In genomic region chr10:128804271-128805091, GRCm38 (mm10) we compare ENCODE assay signal across 8 mouse cellular contexts. TPM values are rescaled to one million over a fixed set of nuclear protein-coding genes. Genes with fewer than 3 reads are reported as not detected.
DNase-seq lines count a peak whose midpoint lies in the region; ATAC-seq and TF ChIP-seq lines count a peak whose summit lies in the region.

Tmem198b (minus strand) TSS chr10:128804370.

- H3K36me3 ChIP-seq in MEL (ENCODE audit: control insufficient read depth in 1 of 2, insufficient read depth in 2 of 2, low read length in 2 of 2), result peaks cover 0 to 8% of the 10 kb centered on the region in 2 experiments; a peak in 2 of 4 replicates
- H3K36me3 ChIP-seq in lung, embryonic 15.5 days, result peaks cover 24% of the 10 kb centered on the region

- TF ChIP-seq RAD21 in MEL (IDR thresholded peaks at IDR 0.05; ENCODE audit: low read depth, low read length), result no peak

- no peak for TF ChIP-seq EP300 in MEL (IDR thresholded peaks at IDR 0.05; ENCODE audit: low read depth in 1 of 2, low read length in 2 of 2)

- WGBS in lung, embryonic 15.5 days, result under 1% methylated on average over 27 of the region's 28 CpGs

- peak; percentile 87 for DNase-seq in MEL (ENCODE audit: low read depth, low spot score)
- peak; percentile 65 for DNase-seq in cerebellum, adult 11 months
- DNase-seq in layer of hippocampus, adult 9-10 months (ENCODE audit: low spot score), result peak; percentile 71
- DNase-seq in ovary, postnatal 10 days (ENCODE audit: low spot score), result peak; percentile 56
- DNase-seq in thymus, postnatal 14 days, result peak; percentile 65

- H3K4me3 ChIP-seq in MEL (ENCODE audit: control insufficient read depth in 1 of 2, insufficient read depth in 1 of 2, low read depth in 2 of 2, low read length in 2 of 2), result peak within 1 kb of the TSS; percentile 86 to 92
- H3K4me3 ChIP-seq in lung, embryonic 15.5 days, result peak within 1 kb of the TSS; percentile 89

- no peak for TF ChIP-seq CTCF in MEL (IDR thresholded peaks at IDR 0.05 in 2 of 3, conservative IDR thresholded peaks at IDR 0.05 in 1 of 3; ENCODE audit: control insufficient read depth in 1 of 3, insufficient read depth in 1 of 3, low read depth in 2 of 3, low read length in 3 of 3, poor library complexity in 1 of 3, severe bottlenecking in 1 of 3)

- peak within 1 kb of the TSS; percentile 90 for H3K9ac ChIP-seq in MEL (ENCODE audit: control insufficient read depth, low read depth, low read length, poor library complexity, severe bottlenecking)
- H3K9ac ChIP-seq in lung, embryonic 15.5 days, result peak within 1 kb of the TSS; percentile 90

- no peaks in the 10 kb centered on the region for H3K27me3 ChIP-seq in MEL (ENCODE audit: control insufficient read depth in 1 of 2, insufficient read depth in 2 of 2, low read length in 2 of 2)
- no peaks in the 10 kb centered on the region for H3K27me3 ChIP-seq in lung, embryonic 15.5 days

- H3K9me3 ChIP-seq in MEL (replicated peaks; ENCODE audit: insufficient read depth, low read length), result no peaks in the 10 kb centered on the region
- no peaks in the 10 kb centered on the region for H3K9me3 ChIP-seq in lung, embryonic 15.5 days

- H3K4me1 ChIP-seq in MEL (ENCODE audit: control insufficient read depth in 1 of 2, insufficient read depth in 2 of 2, low read length in 2 of 2), result peaks cover 5 to 12% of the 10 kb centered on the region in 2 experiments; a peak in 3 of 4 replicates
- H3K4me1 ChIP-seq in lung, embryonic 15.5 days, result peaks cover 50% of the 10 kb centered on the region

- peak; percentile 46 for ATAC-seq in frontal cortex, adult (ENCODE audit: low TSS enrichment)
- peak; percentile 20 to 34; a peak in 3 of 4 replicates for ATAC-seq in hematopoietic stem cell, adult 5-6 weeks (replicated peaks in 1 of 2; ENCODE audit: insufficient read depth in 1 of 2, low FRiP score in 2 of 2, low TSS enrichment in 1 of 2, low read depth in 1 of 2, poor library complexity in 2 of 2, severe bottlenecking in 2 of 2)
- ATAC-seq in lung, embryonic 15.5 days (ENCODE audit: borderline replicate concordance, extremely low read depth, low FRiP score, low TSS enrichment), result peak; percentile 62

- H3K27ac ChIP-seq in MEL (ENCODE audit: control insufficient read depth, low read depth, low read length), result peak within 1 kb of the TSS; percentile 86
- H3K27ac ChIP-seq in lung, embryonic 15.5 days, result peak within 1 kb of the TSS; percentile 99

- H3K79me2 ChIP-seq in MEL (ENCODE audit: control insufficient read depth, insufficient read depth, low read length, poor library complexity), result peaks cover 27% of the 10 kb centered on the region

- H3K4me2 ChIP-seq in lung, embryonic 15.5 days, result peak within 1 kb of the TSS; percentile 88

- peak in 1 of 2 experiments; percentile 42; a peak in 1 of 4 replicates for TF ChIP-seq POLR2A in MEL (IDR thresholded peaks at IDR 0.05; ENCODE audit: control insufficient read depth in 1 of 2, insufficient read depth in 1 of 2, low read depth in 1 of 2, low read length in 2 of 2, poor library complexity in 1 of 2)

TF ChIP-seq in MEL, 35 proteins besides CTCF, POLR2A, EP300 and RAD21:
- TF ChIP-seq ZC3H11A (IDR thresholded peaks at IDR 0.05; ENCODE audit: low read depth, low read length) (no peak), MAX (IDR thresholded peaks at IDR 0.05; ENCODE audit: low read length) (peak; percentile 6; the same call in 1 of the 2 replicates), TBP (IDR thresholded peaks at IDR 0.05; ENCODE audit: low read depth, low read length) (peak; percentile 88), SIN3A (IDR thresholded peaks at IDR 0.05; ENCODE audit: low read length) (peak; percentile 56), TCF12 (IDR thresholded peaks at IDR 0.05; ENCODE audit: low read depth, low read length) (peak; percentile 38; the same call in 1 of the 2 replicates), ZMIZ1 (IDR thresholded peaks at IDR 0.05; ENCODE audit: low read depth, low read length) (peak; percentile 40; the same call in 1 of the 2 replicates), MAZ (IDR thresholded peaks at IDR 0.05; ENCODE audit: low read depth, low read length) (peak; percentile 40; the same call in 1 of the 2 replicates), CHD1 (IDR thresholded peaks at IDR 0.05; ENCODE audit: low read depth, low read length) (peak; percentile 99), GATA1 (IDR thresholded peaks at IDR 0.05; ENCODE audit: low read depth, low read length) (no peak), HCFC1 (IDR thresholded peaks at IDR 0.05; ENCODE audit: low read depth, low read length) (peak; percentile 67), ETS1 (IDR thresholded peaks at IDR 0.05; ENCODE audit: low read depth, low read length) (peak; percentile 72; the same call in 1 of the 2 replicates), ZKSCAN1 (IDR thresholded peaks at IDR 0.05; ENCODE audit: low read depth, low read length) (no peak), SMC3 (IDR thresholded peaks at IDR 0.05; ENCODE audit: low read depth, low read length) (no peak), GABPA (IDR thresholded peaks at IDR 0.05; ENCODE audit: low read depth, low read length) (no peak), ELF1 (IDR thresholded peaks at IDR 0.05; ENCODE audit: low read depth, low read length) (0 out of 2 replicates have a peak, but pooled peaks have one; percentile 13), USF2 (IDR thresholded peaks at IDR 0.05; ENCODE audit: borderline replicate concordance in 1 of 2, insufficient read depth in 1 of 2, low read depth in 1 of 2, low read length in 2 of 2) (no peak)

RNA-seq across cellular contexts. Expression of gene Tmem198b, which starts in this region (rescaled TPM):
- 2.2 and 3.1 TPM in 2 replicates for total RNA-seq in MEL (2012; rRNA removed)
- polyA plus RNA-seq in MEL (2012; ENCODE audit: insufficient read depth in 1 of 2, insufficient read length in 2 of 2, low read depth in 1 of 2, low replicate concordance in 2 of 2, missing spikeins in 1 of 2), result 1 to 10 TPM in 1 of 2 experiments, not detected in 1; 8.6 TPM
- 4.9 and 6.8 TPM in 2 replicates for total RNA-seq in hematopoietic stem cell, adult 5-6 weeks (2017)
- polyA plus RNA-seq in lung, embryonic 15.5 days (2015; fragmentation: Nextera tagmentation; extraction: Ambion mirVana), result 15.8 and 16.6 TPM in 2 replicates

Comparison
In these comparisons a context has a peak if more than half of its experiments do, and no peak if none do; other contexts are left out.
1. Peak in every context shown above with its lines: DNase-seq, ATAC-seq, H3K4me3 ChIP-seq and H3K27ac ChIP-seq.